Mouse (Mus musculus): ENCODE results near the gene Rufy4.
A peak's percentile ranks its signal among the peaks of the same experiment; 100 is the strongest.

- TF ChIP-seq POLR2A (IDR thresholded peaks at IDR 0.05; ENCODE audit: borderline replicate concordance, control insufficient read depth, low read depth, low read length) (no peak), CTCF (IDR thresholded peaks at IDR 0.05; ENCODE audit: control insufficient read depth, insufficient read depth, low read length) (peak; percentile 69)
These were observed at the start of gene Rufy4 for GRCm38 (mm10) chr1:74124991-74125552.
